Mouse (Mus musculus) frontal cortex, adult 2 months (tissue): Measurements from ENCODE around the gene Cyp2d10. TPM values are rescaled to one million over a fixed set of nuclear protein-coding genes. Genes with fewer than 3 reads are reported as not detected.
"Not testable (repeated sequence)": the region's sequence is repeated elsewhere in the genome, so short reads cannot be mapped to it uniquely, and the experiment has no call there.

Source experiments
- DNase-seq, 2 experiments: peaks; one replicate each; pipeline ENCODE4 v3.0.0; 2022; ENCODE audit warnings: low spot score in 1 of 2; ENCODE audit errors: extremely low spot score in 1 of 2
- polyA plus RNA-seq: library from polyadenylated mRNA; depleted of rRNA; stranded (reverse); fragments of >200 nt; gene quantifications from 2 replicates; pipeline ENCODE4 v1.2.3, GENCODE M21; 2012; rRNA removed

The Cyp2d10 gene
- not detected in 2 replicates for polyA plus RNA-seq

DNA sequence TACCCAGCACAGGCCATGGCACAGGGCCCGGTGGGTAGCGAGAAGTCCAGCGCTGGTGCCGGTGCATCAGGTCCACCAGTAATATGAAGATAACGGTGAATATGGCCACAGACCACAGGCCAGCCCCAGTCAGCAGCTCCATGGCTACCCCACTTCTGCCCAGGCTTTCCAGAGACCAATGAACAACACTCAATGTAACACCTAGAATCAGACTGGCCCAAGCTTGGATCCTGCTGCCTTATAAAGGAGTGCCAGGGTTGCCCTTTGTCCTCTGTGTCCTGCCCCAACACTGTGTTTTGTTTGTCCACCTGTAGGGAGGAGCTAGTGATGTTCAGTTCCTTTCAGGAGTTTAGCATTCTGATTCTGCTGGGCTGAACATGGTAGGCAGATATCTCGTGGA is at the start of gene Cyp2d10:
TSS of gene Cyp2d10 (minus strand) at position 215 of the 400 bp plus-strand sequence.
- no peak for DNase-seq

- not testable (repeated sequence) for DNase-seq
These were observed 49.2 kb upstream of the Cyp2d10 start for GRCm38 (mm10) chr15:82456086-82456790.

GRCm38 (mm10) chr15:82453501-82453900 is 46.5 kb upstream of the Cyp2d10 start:
- not testable (repeated sequence) for DNase-seq

GRCm38 (mm10) chr15:82452133-82452532 is 45.1 kb upstream of the Cyp2d10 start:
- not testable (repeated sequence) for DNase-seq

DNA sequence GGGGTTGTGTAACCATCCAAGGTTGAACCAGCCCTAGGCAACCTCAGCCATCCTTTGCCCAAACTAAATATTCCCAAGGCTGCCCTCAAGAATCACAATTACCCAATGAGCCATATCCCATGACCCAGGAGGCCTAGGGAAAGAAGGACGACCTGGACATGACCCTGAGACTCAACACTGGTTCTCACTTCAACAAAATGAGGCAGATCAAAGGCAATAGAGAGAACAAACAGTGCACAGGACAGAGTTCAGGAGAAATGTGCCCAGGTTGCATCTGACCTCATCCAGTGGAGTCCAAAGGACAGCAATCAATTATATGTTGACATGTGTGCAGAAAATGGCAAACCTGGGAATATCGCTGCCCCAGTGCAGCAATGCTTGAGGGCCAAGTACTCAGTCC is 43.0 kb upstream of the Cyp2d10 start:
- not testable (repeated sequence) for DNase-seq

DNA sequence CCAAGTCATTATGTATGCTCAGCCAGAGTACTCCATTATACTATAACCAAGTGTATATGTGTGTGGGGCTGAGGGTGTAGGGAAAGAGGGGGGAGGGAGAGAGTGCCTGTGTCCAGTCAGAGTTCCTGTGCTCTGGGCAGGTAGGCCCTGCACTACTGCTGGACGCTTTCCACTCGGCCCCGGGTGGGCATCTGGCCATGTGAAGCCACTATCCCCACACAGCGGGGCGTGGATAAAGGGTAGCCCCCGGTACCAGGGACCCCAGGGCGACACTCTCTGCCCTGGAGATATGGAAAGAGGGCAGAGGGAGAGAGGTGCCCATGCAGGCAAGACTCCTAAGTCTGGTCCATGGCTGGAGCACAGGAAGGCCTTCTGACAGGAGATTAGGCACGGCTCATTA is 38.2 kb upstream of the Cyp2d10 start:
- DNase-seq = no peak

DNA sequence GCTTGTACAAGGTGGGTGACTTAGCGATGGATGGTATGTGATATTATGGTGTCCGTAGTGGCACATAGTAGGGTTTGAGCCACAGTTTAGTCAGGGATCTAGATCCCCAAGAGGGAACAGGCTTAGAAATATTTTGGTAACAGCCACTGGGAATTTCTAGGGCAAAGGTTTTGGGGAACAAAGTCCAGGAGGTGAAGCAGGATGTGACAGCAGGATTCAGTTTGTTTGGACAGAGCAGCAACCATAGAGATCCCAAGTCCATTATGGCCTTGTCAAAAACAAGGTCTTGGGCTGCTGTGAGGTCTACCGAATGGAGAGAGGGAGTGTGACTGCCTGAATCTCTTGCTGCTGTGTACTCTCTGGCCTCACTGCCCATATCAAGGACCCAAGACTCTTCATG is 36.7 kb upstream of the Cyp2d10 start:
- no peak for DNase-seq

DNA sequence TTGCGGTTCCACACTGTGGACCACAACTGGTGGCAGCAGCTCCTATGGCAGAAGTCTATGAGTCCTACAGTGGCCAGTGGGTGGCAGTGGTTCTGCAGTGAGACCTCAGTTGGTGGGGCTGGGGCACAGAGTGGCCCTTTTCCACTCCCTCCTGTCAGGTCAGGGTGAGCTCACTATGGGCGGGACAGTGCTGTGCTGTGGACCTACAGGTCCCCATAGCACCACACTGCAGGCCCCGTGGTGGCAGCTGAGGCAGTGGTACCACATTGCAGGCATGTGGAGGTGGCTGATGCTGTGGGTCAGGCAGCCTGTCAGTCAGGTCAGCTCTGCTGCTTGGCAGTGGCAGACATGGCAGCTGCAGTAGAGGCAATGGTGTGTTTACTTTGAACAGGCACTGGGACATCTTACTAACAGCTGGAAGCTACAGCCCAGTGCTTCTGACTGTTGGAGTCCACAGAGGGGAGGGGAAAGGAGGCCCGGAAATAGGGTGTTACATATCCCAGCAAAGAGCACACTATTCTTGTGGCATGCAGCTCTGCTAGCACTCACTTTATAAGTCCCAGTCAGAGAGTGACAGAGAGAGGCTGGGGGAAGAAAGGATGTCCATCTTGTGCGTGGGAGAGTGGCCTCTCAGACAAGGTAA is 31.1 kb upstream of the Cyp2d10 start:
- no peak for DNase-seq

- DNase-seq = no peak
These were observed 28.6 kb upstream of the Cyp2d10 start for GRCm38 (mm10) chr15:82435606-82436005.

DNA sequence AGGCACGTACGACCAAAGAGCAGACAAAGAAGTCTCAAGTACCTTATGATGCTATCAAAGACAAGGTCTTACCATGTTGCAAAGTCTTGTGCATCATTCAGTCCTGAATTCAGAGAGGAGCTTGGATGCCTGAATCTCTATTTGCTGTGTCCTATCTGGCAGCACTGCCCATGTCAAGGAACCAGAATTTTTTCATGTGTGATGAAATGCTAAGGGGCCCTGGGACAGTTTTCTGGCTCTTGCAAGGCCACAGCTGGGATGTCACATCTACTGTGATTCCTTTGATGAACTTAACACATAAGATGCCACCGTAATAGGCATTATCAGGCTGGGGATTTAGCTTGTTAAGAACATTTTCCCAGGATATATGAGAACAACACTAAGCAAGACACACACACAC is 28.0 kb upstream of the Cyp2d10 start:
- no peak for DNase-seq

DNA sequence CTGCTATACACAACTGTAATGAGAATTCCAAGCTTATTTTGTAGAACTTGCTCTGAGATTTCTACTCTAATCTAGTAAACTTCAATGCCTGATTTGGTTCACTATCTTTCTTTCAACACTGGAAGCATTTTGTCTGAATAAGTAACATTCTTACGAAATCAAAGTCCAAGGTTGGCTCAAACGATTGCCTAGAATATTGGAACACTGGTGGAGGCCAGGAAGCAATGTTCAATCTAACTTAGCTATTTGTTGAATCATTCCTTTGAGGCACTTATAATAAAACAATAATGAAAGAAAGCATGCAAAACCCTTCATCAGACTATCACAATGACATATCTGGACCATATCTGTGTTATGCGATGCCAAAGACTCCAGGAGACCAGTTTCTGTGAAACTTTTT is 27.5 kb upstream of the Cyp2d10 start:
- no peak for DNase-seq

DNA sequence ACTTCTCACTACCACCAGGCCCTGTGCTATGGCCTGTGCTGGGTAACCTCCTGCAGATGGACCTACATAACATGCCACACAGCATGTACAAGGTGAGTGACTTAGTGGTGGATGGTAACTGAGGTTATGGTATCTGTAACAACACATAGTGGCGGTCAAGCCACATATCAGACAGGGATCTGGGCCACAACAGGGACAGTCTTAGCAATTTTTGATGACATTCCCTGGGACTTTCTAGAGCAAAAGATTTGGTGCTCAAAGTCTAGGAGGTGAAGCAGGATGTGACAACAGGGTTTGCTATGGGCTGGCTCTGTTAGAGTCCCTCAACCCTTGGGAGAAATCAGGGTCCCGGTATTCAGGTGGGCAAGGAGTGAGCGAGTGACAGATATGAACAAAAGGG is 26.6 kb upstream of the Cyp2d10 start:
- DNase-seq = no peak

DNA sequence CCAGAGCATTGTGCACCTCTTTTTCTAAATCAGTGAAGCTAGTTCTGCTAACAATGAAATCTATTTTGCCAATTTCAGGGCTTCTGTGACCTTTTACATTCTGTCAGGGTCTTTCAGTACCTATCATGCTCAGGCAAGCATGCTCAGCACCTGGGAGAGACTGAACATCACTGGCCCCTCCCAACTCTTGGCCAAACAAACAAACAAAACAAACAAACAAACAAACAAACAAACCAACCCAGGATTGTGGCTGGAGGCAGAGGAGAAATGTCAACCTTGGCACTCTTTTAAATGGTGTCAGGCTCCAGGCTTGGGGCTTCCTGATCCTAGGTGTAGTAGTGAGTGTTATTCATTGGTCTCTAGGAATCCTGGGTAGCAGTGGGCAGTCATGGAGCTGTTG is 26.1 kb upstream of the Cyp2d10 start, which contains the start of gene Cyp2d9:
TSS of gene Cyp2d9 (plus strand) at position 301 of the 400 bp plus-strand sequence.
- DNase-seq = no peak

- DNase-seq = no peak
These were observed 16.5 kb upstream of the Cyp2d10 start for GRCm38 (mm10) chr15:82423471-82423870.

DNA sequence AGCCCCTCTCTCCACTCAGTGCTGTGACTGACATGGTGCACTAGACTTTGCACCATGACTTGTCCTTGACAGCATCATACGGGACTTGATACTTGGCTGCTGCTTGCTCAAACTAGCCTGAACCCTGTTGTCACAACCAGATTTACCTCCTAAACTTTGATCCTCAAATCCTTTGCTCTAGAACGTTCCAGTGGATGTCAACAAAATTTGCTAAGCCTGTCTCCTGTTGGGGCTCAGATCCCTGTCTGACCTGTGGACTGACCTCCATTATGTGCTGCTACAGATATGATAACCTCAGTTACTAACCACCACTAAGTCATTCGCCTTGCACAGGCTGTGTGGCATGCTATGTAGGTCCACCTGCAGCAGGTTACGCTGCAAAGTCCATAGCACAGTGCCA is 15.9 kb upstream of the Cyp2d10 start:
- DNase-seq = no peak

DNA sequence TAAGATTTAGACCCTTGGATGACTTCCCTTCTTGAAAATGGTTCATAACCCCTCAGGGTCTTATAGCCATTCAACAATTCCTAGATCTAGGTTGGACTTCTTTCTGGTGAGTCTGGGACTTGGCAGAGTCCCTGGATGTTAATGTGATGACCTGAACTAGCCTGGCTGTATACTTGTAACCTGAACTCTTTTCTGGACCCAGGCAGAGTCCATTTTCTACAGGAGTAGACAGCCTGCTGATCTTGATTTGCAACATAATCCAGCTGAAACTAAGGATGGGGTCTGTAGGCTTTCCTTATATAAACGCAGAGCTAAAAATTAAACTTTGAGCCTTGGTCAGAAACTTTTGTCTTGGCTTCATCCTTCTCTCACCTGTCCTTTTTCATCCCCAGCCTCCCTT is 11.6 kb upstream of the Cyp2d10 start:
- no peak for DNase-seq

DNA sequence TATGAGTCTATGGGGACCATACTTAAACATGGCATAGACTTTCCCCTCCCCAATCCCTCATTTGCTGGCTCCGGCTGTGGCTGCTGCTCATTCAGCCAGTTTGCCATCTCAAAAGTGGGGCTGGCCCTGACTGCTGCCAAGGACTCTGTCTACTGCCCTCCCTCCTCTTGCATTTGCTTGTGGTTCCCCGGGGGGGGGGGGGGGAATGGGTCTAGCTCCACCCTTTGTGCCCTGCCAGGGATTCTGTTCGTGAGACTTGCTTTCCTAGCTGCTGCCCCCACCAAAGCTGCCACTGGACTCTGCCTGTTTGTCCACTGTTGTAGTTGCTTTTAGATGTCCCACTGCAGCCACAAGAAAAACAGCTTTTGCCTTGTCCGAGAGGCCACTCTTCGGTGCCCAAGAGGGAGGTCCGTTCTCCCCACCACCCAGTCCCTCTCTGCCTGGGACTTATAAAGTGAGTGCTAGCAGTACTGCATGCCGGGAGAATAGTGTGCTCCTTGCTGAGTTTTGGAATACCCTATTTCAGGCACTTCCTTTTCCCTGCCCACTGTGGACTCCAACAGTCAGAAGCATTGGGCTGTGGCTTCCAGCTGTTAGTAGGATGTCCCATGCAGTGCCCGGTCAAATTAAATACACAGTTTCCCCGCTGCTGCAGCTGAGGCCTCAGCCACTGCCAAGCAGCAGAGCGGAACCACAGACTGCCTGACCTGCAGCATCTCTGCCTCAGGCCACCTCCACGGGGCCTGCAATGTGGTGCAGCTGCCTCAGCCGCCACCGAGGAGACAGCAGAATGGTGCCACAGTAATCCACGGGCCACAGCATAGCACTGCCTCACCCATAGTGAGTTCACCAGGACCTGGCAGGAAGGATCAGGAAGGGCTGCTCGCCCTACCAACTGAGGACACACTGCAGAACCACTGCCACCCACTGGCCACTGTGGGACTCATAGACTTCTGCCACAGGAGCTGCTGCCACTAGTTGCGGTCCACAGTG is 10.1 kb upstream of the Cyp2d10 start:
- peak; percentile 57 to 89 for DNase-seq

- DNase-seq = no peak
These were observed 541 bp upstream of the Cyp2d10 start for GRCm38 (mm10) chr15:82407536-82407935.

DNA sequence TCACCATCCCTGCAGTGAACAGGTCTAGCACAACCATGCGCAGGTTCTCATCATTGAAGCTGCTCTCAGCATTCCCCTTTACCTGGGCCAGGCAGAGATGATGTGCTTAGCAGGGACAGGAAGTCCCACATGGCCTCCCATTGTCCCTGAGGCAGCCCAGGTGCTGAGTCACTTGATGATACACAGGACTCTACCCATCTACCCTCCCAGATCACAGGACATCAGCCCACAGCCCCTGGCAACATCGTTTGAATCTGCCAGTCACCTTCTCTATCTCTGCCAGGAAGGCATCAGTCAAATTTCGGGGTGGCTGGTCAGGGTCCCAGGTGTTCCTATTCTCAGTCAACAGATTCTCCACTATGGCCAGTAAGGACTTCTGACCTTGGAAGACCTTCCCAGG is 2.8 kb downstream of the Cyp2d10 start:
- DNase-seq = no peak

- DNase-seq = no peak
These were observed 3.4 kb downstream of the Cyp2d10 start for GRCm38 (mm10) chr15:82403606-82404005.

DNA sequence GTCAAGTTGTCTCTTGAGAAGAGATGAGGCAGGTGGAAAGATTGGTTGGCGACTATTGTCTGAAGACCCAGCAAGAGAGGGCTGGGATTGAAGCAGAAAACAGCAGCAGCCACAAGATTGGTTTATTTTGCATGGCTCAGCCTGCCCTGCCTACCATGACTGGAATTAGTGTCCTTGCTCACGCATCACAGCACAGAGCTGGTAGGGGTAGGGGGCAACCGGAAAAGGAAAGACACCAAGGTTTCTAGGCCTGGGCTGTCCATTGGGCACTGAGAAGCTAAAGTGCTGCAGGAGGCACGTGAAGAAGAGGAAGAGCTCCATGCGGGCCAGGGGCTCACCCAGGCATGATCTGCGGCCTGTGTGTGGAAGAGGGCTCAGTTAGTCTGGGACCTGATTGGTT is 4.3 kb downstream of the Cyp2d10 start:
- no peak for DNase-seq
